Mouse (Mus musculus) inflammation-experienced regulatory T-cells, adult 6 months (primary cell): ENCODE measurements at regions not wholly inside any gene's neighbourhood (a gene's known extent, or its start where the extent isn't known, plus 50 kb on each side); places are given as distances from the start of the nearest gene placed in this dataset.

Source experiments
- ATAC-seq: one replicate; pipeline ENCODE4 v1.8.0; 2017

GRCm38 (mm10) chr14:76188105-76188645 is 77.5 kb downstream of the Nufip1 start:
- ATAC-seq = peak; percentile 93

DNA sequence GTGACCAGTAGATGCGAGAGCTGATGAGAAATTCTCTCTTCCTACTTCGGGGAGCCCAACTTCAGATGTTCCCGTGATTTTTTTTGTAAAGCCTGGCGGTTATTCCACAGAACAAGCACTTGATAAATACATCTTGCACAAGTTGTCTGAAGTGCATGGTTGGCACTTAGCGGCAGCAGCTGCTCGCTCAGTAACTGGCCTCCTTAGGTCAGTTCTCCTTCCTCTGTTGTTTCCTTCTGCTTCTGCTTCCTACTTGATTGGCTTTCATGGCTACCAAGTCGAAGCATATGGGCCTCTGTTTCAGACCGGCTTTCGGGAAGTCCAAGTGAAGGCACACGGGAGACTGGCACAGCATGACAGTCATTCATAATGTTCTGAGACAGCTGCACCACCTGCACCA is 84.6 kb downstream of the Nufip1 start:
- ATAC-seq = no peak

GRCm38 (mm10) chr14:76197357-76197756 is 86.7 kb downstream of the Nufip1 start:
- no peak for ATAC-seq

- no peak for ATAC-seq
Measured at GRCm38 (mm10) chr14:76198406-76198805, 87.7 kb downstream of the Nufip1 start.

GRCm38 (mm10) chr14:76202595-76202994 is 91.9 kb downstream of the Nufip1 start:
- no peak for ATAC-seq

GRCm38 (mm10) chr14:76203135-76203534 is 92.4 kb downstream of the Nufip1 start:
- ATAC-seq = no peak

DNA sequence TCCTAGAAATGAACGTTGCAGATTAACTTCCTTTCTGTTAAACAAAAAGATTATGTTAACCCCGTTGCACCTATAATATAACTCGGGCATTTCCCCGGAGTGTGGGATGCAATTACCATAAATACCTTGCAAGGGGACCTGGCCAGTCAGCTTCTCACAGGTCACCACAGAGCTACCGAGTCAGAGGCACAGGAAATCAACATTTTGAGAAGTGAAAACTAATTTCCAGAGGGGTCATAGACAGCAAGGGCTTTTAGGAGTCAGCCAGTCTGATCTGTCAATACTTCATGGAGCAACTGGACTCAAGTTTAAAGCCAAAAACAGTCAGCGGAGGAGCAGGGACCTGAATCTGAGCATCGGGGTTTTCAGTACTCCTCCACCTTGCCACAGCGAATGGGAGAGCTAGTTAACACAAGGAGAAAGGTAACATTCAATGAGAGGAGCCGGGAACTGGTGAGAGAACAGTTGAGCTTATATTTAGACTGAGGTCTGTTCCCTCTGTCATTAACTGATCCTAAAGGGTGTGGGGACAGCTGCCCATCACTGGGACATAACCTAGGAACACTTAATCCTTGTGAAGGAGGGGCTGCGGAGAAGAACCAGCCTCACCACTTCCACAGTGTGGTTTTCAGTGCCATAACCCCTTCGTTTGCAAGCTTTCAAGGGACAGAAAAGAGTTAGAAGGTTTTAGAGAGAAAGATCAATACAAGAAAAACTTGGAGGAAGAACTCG is 105.9 kb downstream of the Nufip1 start:
- peak; percentile 53 for ATAC-seq

GRCm38 (mm10) chr14:76217178-76217500 is 106.4 kb downstream of the Nufip1 start:
- ATAC-seq = peak; percentile 83

DNA sequence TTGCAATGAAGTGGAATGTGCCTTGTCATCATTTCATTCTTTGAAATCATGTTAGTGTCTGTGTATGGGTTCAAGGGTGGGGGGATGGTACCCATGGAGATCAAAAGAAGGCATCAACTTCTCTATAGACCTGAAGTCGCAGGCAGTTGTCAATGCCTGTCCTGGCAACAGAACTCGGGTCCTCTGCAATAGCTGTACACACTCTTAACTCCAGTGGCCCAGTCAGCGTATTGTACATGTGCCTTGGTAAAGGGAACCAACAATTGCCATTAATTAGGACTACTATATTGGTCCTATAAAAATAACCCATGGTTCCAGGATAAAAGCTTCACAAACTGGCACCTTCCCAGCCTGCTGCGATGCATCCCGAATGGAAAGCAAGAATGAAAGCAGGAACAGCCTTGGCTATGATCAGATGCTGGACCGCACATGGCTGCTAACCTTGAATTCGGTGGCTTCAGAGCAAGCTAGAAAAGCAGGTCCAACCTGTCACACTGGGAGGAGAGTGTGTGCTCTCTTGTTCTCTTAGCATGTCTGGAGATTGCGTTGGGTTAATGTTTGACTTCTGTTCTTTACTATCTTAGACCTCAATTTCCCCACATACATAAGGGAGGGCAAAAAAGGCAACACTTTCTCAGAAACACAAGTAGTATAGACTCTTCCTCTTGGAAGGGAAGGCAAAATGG is 107.0 kb downstream of the Nufip1 start:
- ATAC-seq = peak; percentile 17

GRCm38 (mm10) chr14:76220952-76221351 is 110.3 kb downstream of the Nufip1 start:
- ATAC-seq = no peak

GRCm38 (mm10) chr14:76221617-76222319 is 111.1 kb downstream of the Nufip1 start:
- no peak for ATAC-seq

GRCm38 (mm10) chr14:76222320-76222626 is 111.6 kb downstream of the Nufip1 start:
- no peak for ATAC-seq

DNA sequence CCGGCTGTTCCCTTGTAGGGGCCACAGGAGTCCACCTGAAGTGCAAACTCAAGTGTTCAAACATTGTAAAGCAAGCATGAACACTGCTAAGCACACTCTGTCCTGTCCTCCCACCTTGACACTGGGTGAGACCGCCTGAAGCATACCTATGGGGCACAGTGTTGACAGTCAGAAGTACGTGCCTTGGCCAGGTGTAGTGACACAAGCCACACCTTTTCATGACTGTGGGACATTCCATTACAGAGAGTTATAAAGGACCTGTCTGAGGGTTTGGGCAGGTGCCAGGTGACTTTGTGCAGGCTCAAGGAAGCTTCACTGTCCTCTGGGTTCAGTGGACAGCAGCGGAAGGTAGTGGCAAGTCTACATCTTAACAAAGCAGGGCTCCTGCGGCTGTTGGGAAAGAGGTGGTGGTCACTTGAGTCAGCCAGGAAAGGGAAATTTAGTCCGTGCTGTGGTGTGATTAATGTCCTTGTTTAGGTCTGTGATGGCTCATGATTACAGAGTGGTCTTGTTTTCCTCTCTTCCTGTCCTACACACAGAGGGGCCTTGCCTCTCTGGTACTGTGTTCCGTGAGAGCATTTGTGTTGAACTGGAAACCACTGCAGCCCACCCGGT is 112.5 kb downstream of the Nufip1 start:
- ATAC-seq = no peak

- ATAC-seq = no peak
Measured at GRCm38 (mm10) chr14:76223903-76224302, 113.2 kb downstream of the Nufip1 start.

DNA sequence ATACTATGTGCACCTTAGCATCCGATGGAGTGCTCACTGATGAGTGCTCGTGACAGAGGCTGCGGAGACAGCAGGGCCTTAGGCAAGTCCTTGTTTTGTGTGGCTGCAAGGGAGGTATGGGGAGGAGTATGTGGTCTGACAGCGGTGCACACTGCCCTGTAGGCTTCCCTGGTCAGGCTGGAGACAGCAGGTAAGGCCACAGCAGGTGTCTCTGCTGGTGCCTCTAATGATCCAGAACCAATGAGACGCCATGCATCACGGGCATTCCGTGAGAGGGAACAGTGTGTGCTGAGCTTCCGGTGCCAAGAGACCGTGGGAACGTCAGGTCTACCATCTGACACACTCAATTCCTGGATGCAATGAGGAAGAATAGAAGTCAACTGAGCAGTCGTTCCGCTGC is 114.8 kb downstream of the Nufip1 start:
- no peak for ATAC-seq

- ATAC-seq = no peak
Measured at GRCm38 (mm10) chr14:76226621-76227297, 116.1 kb downstream of the Nufip1 start.

DNA sequence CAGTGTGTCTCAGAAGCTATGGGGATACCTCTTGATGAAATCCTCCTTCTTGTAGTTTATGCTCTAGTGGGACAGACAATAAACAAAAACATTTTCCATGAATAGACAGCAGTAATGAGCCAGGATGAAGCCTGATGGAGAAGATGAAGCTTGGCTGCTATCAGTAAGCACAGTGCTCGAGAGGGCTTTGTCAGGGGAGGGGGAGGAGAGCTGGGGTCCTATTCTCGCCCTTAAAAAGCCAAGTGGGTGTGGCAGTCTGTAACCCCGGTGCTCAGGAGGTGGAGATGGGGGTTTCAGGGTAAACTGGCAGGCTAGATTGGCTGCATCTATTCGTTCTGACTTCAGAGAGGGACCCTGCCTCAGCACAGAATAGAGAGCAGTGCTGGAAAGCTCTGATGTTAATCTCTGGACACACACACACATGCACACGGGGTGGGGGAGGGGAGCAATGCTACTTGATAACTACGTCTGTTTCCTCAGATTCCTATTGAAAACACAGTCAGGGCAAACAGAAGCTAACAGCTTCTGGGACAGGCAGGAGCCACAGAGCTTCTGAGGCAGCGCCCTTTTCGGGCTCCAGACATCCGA is 118.4 kb downstream of the Nufip1 start:
- no peak for ATAC-seq

DNA sequence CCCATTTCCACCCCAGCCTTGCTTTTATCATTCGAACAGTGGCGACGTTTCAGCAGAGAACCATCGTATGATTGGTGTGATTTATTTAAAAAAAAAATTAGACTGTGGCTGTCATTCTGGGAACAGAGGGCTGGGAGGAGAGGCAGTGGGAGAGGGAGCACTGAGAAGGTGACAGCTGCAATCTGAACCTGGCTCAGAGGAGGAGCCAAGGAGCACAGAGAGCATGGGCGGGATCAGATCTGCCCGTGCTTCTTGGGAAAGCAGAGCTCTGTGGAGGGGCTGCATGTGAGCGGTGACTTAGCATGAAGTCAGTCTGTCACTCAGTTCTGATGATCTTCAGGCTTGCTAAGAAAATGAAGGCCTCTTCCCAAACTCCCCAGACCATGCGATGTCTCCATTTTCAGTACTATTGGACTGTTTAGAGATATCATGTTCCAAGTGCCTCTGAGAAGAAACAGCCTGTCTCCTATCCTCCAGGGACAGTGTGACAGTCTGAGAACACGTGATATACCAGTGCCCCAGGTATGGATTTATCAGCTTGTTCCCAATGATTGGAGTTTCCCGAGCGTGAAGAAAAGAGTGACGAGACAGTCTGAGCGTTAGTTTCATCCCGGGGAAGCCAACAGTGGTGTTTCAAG is 129.3 kb downstream of the Nufip1 start:
- no peak for ATAC-seq

GRCm38 (mm10) chr14:76243581-76244337 is 133.1 kb downstream of the Nufip1 start:
- ATAC-seq = no peak

DNA sequence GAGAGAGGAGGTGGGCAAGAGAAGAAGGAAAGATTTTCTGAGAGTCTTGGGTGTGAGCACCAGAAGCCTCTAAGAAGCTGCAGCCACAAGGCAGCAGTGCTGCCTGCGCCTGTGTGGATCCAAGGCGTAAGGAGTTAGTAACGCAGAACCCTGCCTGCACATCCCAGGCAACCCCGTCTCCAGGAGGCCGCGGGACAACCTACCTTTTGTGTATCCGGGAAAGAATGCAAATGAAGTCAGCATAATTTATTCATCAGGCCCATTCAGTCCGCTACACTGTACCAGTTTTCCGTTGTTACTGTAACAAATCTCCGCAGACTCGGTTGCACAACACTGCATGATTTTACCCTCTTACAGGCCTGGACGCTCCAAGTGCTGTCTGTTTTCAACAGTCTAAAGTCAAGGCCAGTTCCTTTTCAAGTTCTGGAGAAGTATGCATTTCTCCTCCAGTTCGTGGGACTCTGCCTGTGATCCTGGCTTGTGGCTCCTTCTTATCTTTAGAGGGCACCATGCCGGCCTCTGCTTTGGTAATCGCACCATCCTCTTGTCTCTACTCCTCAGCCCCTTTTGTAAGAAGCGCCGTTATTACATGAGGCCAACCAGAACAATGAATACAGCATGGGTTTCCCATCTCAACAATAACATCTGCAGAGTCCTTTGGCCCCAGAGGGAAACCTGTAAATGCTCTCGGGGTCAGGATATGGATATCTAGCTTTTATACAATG is 133.8 kb downstream of the Nufip1 start:
- ATAC-seq = no peak

DNA sequence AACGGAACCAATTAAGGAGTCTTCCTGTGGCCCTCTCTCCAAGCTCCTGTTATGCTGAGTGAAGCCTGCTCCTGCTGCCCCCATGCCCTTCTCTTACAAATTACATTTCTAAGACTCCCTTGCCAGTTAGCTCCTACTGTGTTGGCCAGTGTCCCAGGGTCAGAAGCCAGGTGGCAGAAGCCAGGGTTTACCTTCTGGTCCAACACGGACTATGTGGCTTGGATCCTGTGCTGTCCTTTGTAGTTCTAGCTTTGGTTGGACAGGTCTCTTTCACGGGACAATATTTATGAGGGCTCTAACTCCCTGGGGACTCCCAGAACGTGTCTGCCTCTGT is 134.3 kb downstream of the Nufip1 start:
- no peak for ATAC-seq
